8 mouse cellular contexts compared by ENCODE assay signal in genomic region chr17:30626719-30627118, GRCm38 (mm10). TPM values are rescaled to one million over a fixed set of nuclear protein-coding genes. Genes with fewer than 3 reads are reported as not detected.
A peak's percentile ranks its signal among the peaks of the same experiment; 100 is the strongest.
DNase-seq lines count a peak whose midpoint lies in the region; ATAC-seq and TF ChIP-seq lines count a peak whose summit lies in the region.
"Not testable (repeated sequence)": the region's sequence is repeated elsewhere in the genome, so short reads cannot be mapped to it uniquely, and the experiment has no call there.

Gene Glo1, minus strand, starts transcription at chr17:30626871.

- not testable (repeated sequence) for H3K9ac ChIP-seq in forebrain, postnatal 0 days; heart, embryonic 15.5 days; intestine, embryonic 16.5 days (ENCODE audit: low read depth, low read length); lung, embryonic 16.5 days (ENCODE audit: low read length); neural tube, embryonic 14.5 days (replicated peaks; ENCODE audit: low read depth, low read length)

- no CpG with 5 or more reads among the region's 20 CpGs for WGBS in forebrain, postnatal 0 days
- no CpG with 5 or more reads among the region's 20 CpGs for WGBS in heart, embryonic 15.5 days
- WGBS in intestine, embryonic 16.5 days: no CpG with 5 or more reads among the region's 20 CpGs
- no CpG with 5 or more reads among the region's 20 CpGs for whole genome bisulfite sequencing in lung, embryonic 16.5 days
- no CpG with 5 or more reads among the region's 20 CpGs for WGBS in neural tube, embryonic 14.5 days

- not testable (repeated sequence) for H3K4me1 ChIP-seq in brown adipose tissue, adult 24 weeks (ENCODE audit: control insufficient read depth, insufficient read depth, insufficient read length, low read length); forebrain, postnatal 0 days (ENCODE audit: insufficient read depth); heart, embryonic 15.5 days (replicated peaks); intestine, embryonic 16.5 days (ENCODE audit: control insufficient read depth, insufficient read depth, low read length); lung, embryonic 16.5 days (replicated peaks; ENCODE audit: control insufficient read depth, insufficient read depth, low read length); neural tube, embryonic 14.5 days (ENCODE audit: control insufficient read depth, insufficient read depth, low read length)

- H3K4me2 ChIP-seq in forebrain, postnatal 0 days (ENCODE audit: low read depth); heart, embryonic 15.5 days; intestine, embryonic 16.5 days (ENCODE audit: low read depth, low read length); lung, embryonic 16.5 days (ENCODE audit: low read depth, low read length); neural tube, embryonic 14.5 days (ENCODE audit: low read depth, low read length): not testable (repeated sequence)

- H3K27me3 ChIP-seq in forebrain, postnatal 0 days (ENCODE audit: insufficient read depth, low read length); heart, embryonic 15.5 days; intestine, embryonic 16.5 days (replicated peaks; ENCODE audit: control insufficient read depth, insufficient read depth, low read length); lung, embryonic 16.5 days (ENCODE audit: control insufficient read depth, insufficient read depth, low read depth, low read length); neural tube, embryonic 14.5 days (ENCODE audit: control insufficient read depth, insufficient read depth, low read length): not testable (repeated sequence)

- not testable (repeated sequence) for TF ChIP-seq CTCF in forebrain, postnatal 0 days (IDR thresholded peaks at IDR 0.05; ENCODE audit: low read depth)

- intact Hi-C loops in left cerebral cortex, postnatal 25 days (cut with DNase I): not testable (repeated sequence)

- H3K4me3 ChIP-seq in brown adipose tissue, adult 24 weeks (ENCODE audit: insufficient read depth, low read depth, low read length); forebrain, postnatal 0 days (ENCODE audit: low read depth, low read length); heart, embryonic 15.5 days; intestine, embryonic 16.5 days (ENCODE audit: low read length); lung, embryonic 16.5 days (ENCODE audit: low read length); neural tube, embryonic 14.5 days (ENCODE audit: low read depth, low read length): not testable (repeated sequence)

- H3K36me3 ChIP-seq in forebrain, postnatal 0 days (ENCODE audit: insufficient read depth); heart, embryonic 15.5 days; intestine, embryonic 16.5 days (ENCODE audit: control insufficient read depth, insufficient read depth, low read length); lung, embryonic 16.5 days (ENCODE audit: control insufficient read depth, insufficient read depth, low read length); neural tube, embryonic 14.5 days (ENCODE audit: control insufficient read depth, insufficient read depth, low read length): not testable (repeated sequence)

- peak; percentile 72 for ATAC-seq in CD4-positive, CD25-positive, alpha-beta regulatory T cell, adult 4 months
- ATAC-seq in forebrain, postnatal 0 days; heart, embryonic 15.5 days (replicated peaks; ENCODE audit: insufficient number of reproducible peaks, insufficient read depth, low FRiP score, low read depth); neural tube, embryonic 14.5 days (ENCODE audit: low read depth): not testable (repeated sequence)
- peak; percentile 60; the same call in 1 of the 2 replicates for ATAC-seq in intestine, embryonic 16.5 days
- ATAC-seq in lung, embryonic 16.5 days (ENCODE audit: low read depth): 0 out of 2 replicates have a peak, but pooled peaks have one; percentile 38

- not testable (repeated sequence) for H3K27ac ChIP-seq in brown adipose tissue, adult 24 weeks (replicated peaks; ENCODE audit: low read depth, low read length); forebrain, postnatal 0 days (ENCODE audit: low read depth, low read length); heart, embryonic 15.5 days; intestine, embryonic 16.5 days (ENCODE audit: low read length); lung, embryonic 16.5 days (ENCODE audit: low read length); neural tube, embryonic 14.5 days (ENCODE audit: low read depth, low read length)

- not testable (repeated sequence) for H3K9me3 ChIP-seq in forebrain, postnatal 0 days (ENCODE audit: low read length); heart, embryonic 15.5 days (replicated peaks); intestine, embryonic 16.5 days (ENCODE audit: control insufficient read depth, low read length); lung, embryonic 16.5 days (ENCODE audit: control insufficient read depth, low read length); neural tube, embryonic 14.5 days (ENCODE audit: control insufficient read depth, low read length)

- DNase-seq in forebrain, postnatal 0 days; left cerebral cortex, postnatal 25 days (ENCODE audit: low spot score in 2 of 2): not testable (repeated sequence)

RNA-seq across cellular contexts. Expression of gene Glo1, which starts in this region (rescaled TPM):
- 100 to 1,000 TPM; 131 to 137 TPM for polyA plus RNA-seq in CD4-positive, CD25-positive, alpha-beta regulatory T cell, adult 4 months (2017; shearing (Covaris generic))
- polyA plus RNA-seq in brown adipose tissue, adult 24 weeks (2012; ENCODE audit: insufficient read depth, insufficient read length, missing spikeins): 106 and 112 TPM in 2 replicates
- total RNA-seq in forebrain, postnatal 0 days (2014; rRNA removed): 150 and 172 TPM in 2 replicates
- 186 and 194 TPM in 2 replicates for polyA plus RNA-seq in forebrain, postnatal 0 days (2015; fragmentation: Nextera tagmentation; extraction: Ambion mirVana)
- 175 and 196 TPM in 2 replicates for polyA plus RNA-seq in heart, embryonic 15.5 days (2015; fragmentation: Nextera tagmentation; extraction: Ambion mirVana)
- 234 and 240 TPM in 2 replicates for polyA plus RNA-seq in intestine, embryonic 16.5 days (2015; fragmentation: Nextera tagmentation; extraction: Ambion mirVana)
- total RNA-seq in left cerebral cortex, postnatal 25 days (2021): 100 to 1,000 TPM; 136 to 143 TPM
- polyA plus RNA-seq in lung, embryonic 16.5 days (2015; fragmentation: Nextera tagmentation; extraction: Ambion mirVana): 215 and 221 TPM in 2 replicates
- polyA plus RNA-seq in neural tube, embryonic 14.5 days (2014; fragmentation: Nextera tagmentation; extraction: Ambion mirVana): 159 and 179 TPM in 2 replicates
